Mouse (Mus musculus): Measurements from ENCODE around the gene Arhgap29.

The Arhgap29 gene

DNA sequence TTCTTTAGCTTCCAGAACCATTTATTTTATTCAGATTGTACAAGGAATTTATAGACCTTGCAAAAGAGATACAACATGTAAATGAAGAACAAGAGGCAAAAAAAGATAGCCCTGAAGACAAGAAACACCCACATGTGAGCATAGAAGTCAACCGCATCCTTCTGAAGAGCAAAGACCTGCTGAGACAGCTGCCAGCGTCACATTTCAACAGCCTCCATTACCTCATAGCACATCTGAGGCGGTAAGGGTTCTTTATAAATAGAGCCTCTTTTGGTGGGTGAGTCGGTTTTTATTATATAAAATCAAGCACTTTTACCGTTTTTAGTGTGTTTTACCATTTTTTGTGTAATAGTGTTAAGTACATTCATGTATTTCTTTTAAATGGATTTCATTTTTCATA lies 57.5 kb downstream of the Arhgap29 start:
- no peak for DNase-seq (ENCODE audit: low read depth, low spot score)

GRCm38 (mm10) chr3:122010292-122010691 lies 58.0 kb downstream of the Arhgap29 start:
- no peak for DNase-seq (ENCODE audit: low read depth, low spot score)

DNA sequence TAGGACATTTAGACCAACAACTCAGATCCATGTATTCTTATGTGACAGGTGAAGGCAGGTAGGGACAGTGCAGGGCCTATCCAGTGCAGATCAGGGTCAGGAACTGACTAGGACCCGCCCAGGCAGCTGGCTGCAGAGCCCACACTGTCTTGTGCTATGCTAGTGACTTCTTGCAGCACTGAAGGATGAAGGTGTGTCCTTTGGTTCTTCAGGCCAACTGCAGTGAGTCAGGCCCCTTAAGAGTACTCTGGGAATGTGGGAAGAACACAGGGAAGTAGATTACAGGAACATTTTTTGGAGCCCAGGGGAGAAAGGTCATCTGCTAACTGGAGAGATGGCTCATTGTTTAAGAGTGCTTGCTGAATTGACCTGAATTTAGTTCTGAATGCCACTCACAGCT lies 60.1 kb downstream of the Arhgap29 start:
- no peak for DNase-seq (ENCODE audit: low read depth, low spot score)

- no peak for DNase-seq (ENCODE audit: low read depth, low spot score)
Measured at GRCm38 (mm10) chr3:122018421-122018820, 66.1 kb downstream of the Arhgap29 start.

DNA sequence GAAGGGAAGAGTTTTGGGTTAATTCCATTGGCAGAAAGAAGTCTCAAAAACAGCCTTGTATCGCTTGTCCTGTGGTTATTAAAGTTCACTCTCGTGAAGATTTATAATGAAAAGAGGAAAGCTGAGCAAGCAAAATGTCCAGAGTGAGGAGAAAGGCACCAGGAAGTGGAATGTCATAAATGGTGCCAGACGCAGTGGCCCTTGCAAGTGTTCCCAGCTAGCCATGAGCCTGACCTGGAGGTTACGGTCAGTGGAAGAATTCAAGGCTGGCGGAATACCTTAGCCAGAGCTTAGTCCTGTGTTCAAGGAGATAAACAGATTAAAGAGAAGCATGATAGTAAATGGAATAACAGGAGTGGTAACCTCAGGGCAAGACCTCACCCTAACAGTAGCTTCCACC lies 66.8 kb downstream of the Arhgap29 start:
- no peak for DNase-seq (ENCODE audit: low read depth, low spot score)

GRCm38 (mm10) chr3:122021029-122021652 lies 68.8 kb downstream of the Arhgap29 start:
- DNase-seq (ENCODE audit: low read depth, low spot score), result no peak

DNA sequence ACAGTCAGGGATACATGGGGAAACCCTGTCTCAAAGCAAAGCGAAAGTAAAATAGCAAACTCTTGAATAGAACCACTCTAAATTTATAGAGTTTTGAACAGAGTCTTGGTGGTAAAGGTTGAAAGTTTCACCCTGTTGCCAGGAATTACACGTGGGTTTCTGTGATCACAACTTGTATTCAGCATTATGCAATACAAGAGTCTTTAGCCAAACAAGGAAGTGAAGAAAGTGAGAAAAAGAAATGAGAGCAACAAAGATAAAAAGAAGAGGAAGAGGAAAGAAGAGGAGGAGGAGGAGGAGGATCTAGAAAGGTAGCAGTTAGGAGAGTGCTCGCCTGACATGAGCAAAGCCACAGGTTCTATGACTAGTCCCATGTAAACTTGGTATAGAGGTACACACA lies 70.0 kb downstream of the Arhgap29 start:
- no peak for DNase-seq (ENCODE audit: low read depth, low spot score)

- DNase-seq (ENCODE audit: low read depth, low spot score), result no peak
Measured at GRCm38 (mm10) chr3:122026676-122027075, 74.3 kb downstream of the Arhgap29 start.

GRCm38 (mm10) chr3:122027776-122028175 lies 75.4 kb downstream of the Arhgap29 start:
- DNase-seq (ENCODE audit: low read depth, low spot score), result no peak

- DNase-seq (ENCODE audit: low read depth, low spot score), result no peak
Measured at GRCm38 (mm10) chr3:122033248-122033837, 81.0 kb downstream of the Arhgap29 start.

- DNase-seq (ENCODE audit: low read depth, low spot score), result no peak
Measured at GRCm38 (mm10) chr3:122034240-122034639, 81.9 kb downstream of the Arhgap29 start.

GRCm38 (mm10) chr3:122035092-122035491 lies 82.8 kb downstream of the Arhgap29 start:
- no peak for DNase-seq (ENCODE audit: low read depth, low spot score)

DNA sequence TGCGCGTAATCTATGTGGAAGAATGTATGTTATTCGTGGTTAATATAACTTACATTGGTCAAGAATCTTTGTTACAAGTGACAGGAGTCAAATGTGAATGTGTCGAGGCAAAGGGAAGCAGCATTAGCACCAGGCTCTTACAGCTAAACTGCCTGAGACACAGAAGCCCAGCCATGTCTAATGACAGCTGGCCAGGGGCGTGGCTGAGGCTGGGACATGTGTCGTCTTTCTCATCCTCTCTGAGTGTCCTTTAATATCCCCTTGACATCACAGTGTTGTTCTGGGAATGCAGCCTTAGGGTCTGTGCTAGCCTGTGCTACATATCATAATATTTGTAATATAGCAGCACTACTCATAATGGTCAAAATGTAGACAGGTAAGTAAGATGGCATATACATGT lies 88.2 kb downstream of the Arhgap29 start:
- no peak for DNase-seq (ENCODE audit: low read depth, low spot score)

DNA sequence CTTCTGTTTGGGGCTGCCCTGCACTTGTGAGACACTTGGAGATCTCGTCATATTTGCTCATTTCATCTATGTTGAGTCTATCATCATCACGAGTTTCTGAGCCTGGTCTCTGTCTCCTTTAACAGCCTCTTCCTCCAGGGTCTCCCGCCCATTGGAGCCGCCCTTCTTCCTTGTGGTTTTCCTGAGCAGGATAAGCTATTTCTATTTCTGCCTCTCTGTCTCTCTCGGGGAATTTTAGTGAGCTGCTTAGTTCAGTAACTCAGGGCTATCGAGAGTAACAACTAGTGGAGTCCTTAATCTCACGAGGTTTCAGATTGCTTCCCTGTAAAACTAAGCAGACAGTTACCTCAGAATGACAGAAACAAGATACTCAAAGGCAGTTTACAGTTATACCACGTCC lies 90.8 kb downstream of the Arhgap29 start:
- no peak for DNase-seq (ENCODE audit: low read depth, low spot score)

- no peak for DNase-seq (ENCODE audit: low read depth, low spot score)
Measured at GRCm38 (mm10) chr3:122043799-122044547, 91.6 kb downstream of the Arhgap29 start, which contains the start of gene Abca4. Abca4 (plus strand) TSS chr3:122044443.

- DNase-seq (ENCODE audit: low read depth, low spot score), result peak; percentile 30
Measured at GRCm38 (mm10) chr3:122046187-122046620, 93.9 kb downstream of the Arhgap29 start.

GRCm38 (mm10) chr3:122047402-122047801 lies 95.1 kb downstream of the Arhgap29 start:
- DNase-seq (ENCODE audit: low read depth, low spot score), result no peak

DNA sequence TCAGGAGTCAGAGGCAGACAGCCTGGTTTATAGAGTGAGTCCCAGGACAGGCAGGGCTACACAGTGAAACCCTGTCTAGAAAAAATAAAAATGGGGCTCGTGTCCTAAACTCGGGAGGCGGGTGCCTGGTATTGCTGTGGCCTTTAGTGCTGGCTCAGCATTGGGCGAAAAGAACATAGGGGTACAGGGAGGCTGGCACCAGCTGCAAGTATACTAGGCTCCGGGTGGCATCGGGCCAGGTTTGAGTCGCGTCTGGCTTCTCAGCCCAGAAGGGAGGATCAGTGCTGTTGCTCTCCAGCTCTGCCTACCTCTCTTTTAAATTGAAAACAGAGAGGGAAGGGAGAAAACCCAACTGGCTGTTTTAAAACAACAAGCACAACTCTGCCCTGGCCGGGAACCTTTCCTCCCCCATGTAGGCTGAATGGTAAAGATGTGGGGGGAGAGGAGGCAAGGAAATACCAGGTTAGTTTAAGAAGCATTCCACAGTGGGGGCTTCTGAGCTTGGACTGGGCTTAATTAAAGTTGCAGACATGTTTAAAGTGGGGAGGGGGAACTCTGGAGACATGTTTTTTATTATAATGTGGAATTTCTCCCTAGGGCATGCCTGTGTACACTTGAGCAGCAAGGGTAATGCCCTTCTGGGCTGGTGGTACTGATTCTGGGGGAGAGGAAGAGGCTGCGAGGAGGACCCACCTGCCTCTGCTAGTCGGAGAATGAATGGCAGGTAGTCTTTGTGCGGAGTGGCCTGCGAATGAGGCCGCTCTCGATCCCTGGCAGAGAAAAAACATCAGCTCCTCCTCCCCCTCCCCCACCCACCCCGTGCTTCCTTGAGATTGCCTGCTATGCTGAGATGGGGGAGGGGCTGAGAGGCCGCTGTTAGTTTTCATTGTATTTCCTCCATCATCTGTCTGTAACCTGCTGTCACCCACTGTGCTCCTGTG lies 95.8 kb downstream of the Arhgap29 start:
- no peak for DNase-seq (ENCODE audit: low read depth, low spot score)

DNA sequence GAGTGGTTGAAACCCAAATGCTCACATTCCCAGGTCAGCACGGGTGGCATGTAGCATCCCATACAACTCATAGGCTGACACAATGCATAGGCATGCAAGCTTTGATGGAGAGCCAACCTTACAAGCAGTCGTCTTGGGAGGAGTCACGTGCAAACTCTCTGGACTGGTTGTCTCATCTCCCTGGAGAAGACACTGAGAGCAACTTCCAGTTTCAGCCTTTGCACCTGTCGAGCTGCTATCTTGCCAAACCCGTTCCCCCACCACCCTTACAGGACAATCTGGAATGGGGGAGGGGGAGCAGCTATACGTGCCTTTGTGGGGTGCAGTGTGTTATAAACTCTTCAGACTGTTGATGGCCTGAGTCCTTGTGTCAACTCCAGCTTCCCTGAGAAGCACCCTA lies 96.8 kb downstream of the Arhgap29 start:
- no peak for DNase-seq (ENCODE audit: low read depth, low spot score)

DNA sequence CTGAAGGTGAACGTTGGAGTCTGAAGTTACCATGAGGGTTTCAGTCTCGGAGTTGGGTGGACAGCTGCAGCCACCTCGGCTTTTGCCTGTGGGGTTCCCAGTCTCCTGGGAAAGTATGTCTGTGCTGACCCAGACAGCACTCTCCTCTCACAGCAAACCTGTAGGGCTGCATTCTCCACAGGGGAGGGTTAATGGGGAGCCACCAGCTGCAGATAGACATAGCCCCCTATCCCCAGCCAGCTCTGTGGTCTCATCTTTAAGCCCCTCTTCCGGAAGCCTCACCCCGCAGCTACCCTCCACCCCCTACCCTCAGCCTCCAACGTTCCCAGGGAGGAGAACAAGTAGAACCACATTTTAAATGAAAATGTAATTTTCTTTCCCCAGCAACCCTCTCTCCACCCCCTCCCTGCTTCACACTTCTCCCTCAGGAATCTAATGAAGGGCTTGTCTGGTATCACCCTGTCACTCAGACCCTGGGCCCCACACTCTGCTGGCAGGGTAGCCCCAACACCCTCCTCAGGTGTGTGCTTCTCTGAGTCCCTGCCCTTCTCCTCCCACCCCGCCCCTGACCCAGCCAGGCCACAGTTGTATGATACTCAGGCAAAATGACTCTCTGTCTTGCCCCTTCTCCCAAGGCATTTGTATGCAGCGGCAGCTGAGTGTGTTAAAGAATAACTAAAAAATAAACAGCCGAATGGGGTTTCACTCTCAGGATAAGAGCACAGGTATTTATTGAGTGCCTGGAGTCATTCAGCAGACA lies 106.3 kb downstream of the Arhgap29 start:
- no peak for DNase-seq (ENCODE audit: low read depth, low spot score)

DNA sequence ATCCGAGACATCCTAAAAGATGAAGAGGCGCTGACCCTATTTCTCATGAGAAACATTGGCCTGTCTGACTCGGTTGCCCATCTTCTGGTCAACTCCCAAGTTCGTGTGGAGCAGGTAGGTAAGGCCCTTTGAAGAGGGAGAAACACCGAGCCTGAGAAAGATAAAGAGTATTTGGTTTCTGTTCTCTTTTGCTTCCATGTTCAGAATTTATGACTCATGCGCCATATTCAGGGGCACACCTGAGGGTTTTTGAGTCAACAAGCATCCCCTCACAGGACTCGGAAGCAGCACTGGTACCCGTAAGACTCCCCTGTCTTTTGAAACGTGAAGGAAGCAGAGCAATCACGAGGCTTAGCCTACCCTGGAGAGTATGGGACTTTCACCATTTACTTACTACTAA lies 110.2 kb downstream of the Arhgap29 start:
- DNase-seq (ENCODE audit: low read depth, low spot score), result no peak

Data from brain, embryonic 18.5 days (tissue).